Mouse (Mus musculus): Measurements from ENCODE around the gene Megf11. TPM values are rescaled to one million over a fixed set of nuclear protein-coding genes. Genes with fewer than 3 reads are reported as not detected.

Gene Megf11
- polyA plus RNA-seq, 1 experiment from 2014 or later: 16.3 TPM

Small RNA genes within 50 kb of the gene (microRNA-seq; reads per million reads assigned to microRNA genes)
- not detected for gene Gm47308

Other genes with a start within 250 kb of the Megf11 start
- 5.6 and 6.7 TPM in 2 replicates for gene Zwilch, start 212.5 kb upstream of the Megf11 start, polyA plus RNA-seq (2015; fragmentation: Nextera tagmentation; extraction: Ambion mirVana)
- gene Rpl4, start 212.3 kb upstream of the Megf11 start, polyA plus RNA-seq (2015; fragmentation: Nextera tagmentation; extraction: Ambion mirVana): 562 and 595 TPM in 2 replicates
- gene Snapc5, start 206.4 kb upstream of the Megf11 start, polyA plus RNA-seq (2015; fragmentation: Nextera tagmentation; extraction: Ambion mirVana): 34.3 and 41.4 TPM in 2 replicates
- gene Uchl4, start 150.4 kb upstream of the Megf11 start, polyA plus RNA-seq (2015; fragmentation: Nextera tagmentation; extraction: Ambion mirVana): 2.7 and 3.2 TPM in 2 replicates
- 71.0 and 72.2 TPM in 2 replicates for gene Map2k1, start 132.0 kb upstream of the Megf11 start, polyA plus RNA-seq (2015; fragmentation: Nextera tagmentation; extraction: Ambion mirVana)
- 82.3 and 84.9 TPM in 2 replicates for gene Tipin, start 104.0 kb upstream of the Megf11 start, polyA plus RNA-seq (2015; fragmentation: Nextera tagmentation; extraction: Ambion mirVana)
- 20.9 and 24.2 TPM in 2 replicates for gene Dis3l, start 44.3 kb upstream of the Megf11 start, polyA plus RNA-seq (2015; fragmentation: Nextera tagmentation; extraction: Ambion mirVana)